Mouse (Mus musculus): ENCODE measurements around the gene Osbpl10.
"Not testable (repeated sequence)": the region's sequence is repeated elsewhere in the genome, so short reads cannot be mapped to it uniquely, and the experiment has no call there.

Gene Osbpl10

DNA sequence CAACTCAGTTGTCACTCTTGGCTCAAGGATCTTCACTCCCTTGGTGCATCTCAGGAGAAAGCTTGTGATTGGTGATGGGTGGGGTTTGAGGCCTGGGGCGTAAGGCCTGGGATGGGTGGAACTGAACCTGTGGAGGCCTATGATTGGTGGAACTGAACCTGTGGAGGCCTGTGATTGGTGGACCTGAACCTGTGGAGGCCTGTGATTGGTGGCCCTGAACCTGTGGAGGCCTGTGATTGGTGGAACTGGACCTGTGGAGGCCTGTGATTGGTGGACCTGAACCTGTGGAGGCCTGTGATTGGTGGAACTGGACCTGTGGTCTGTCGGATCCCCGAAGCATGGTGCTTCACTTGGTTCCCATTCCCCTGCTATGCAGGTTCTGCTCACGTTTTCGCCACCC is 7.4 kb downstream of the Osbpl10 start:
- DNase-seq (ENCODE audit: low spot score) = no peak

DNA sequence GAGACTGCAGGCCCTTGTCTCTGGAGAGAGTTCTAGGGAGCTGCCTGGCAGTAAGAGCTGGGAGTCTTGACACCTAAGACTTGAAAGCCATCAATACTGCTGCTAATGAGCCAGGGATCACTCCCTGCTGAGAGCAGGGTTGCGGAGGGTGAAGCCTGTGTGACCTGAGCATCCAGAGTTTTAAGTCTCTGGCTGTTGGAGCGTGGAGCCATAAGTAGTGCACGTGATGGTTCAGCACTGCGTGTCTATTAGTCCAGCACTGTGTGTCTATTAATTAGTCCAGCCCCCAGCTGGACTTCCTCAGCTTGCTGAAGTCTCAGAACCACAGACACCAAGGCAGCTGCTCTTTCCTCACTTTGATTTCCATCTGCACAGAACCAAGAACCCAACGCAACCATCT is 8.0 kb downstream of the Osbpl10 start:
- no peak for DNase-seq (ENCODE audit: low spot score)

DNA sequence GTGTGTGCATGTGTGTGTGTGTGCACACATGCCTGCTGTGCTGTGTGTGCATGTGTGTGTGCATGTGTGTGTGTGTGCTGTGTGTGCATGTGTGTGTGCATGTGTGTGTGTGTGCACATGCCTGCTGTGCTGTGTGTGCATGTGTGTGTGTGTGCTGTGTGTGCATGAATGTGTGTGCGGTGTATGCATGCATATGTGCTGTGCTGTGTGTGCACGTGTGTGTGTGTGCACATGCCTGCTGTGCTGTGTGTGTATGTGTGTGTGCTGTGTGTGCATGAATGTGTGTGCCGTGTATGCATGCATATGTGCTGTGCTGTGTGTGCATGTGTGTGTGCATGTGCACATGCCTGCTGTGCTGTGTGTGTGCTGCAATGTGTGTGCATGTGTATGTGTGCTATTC is 9.7 kb downstream of the Osbpl10 start:
- no peak for DNase-seq (ENCODE audit: low spot score)

DNA sequence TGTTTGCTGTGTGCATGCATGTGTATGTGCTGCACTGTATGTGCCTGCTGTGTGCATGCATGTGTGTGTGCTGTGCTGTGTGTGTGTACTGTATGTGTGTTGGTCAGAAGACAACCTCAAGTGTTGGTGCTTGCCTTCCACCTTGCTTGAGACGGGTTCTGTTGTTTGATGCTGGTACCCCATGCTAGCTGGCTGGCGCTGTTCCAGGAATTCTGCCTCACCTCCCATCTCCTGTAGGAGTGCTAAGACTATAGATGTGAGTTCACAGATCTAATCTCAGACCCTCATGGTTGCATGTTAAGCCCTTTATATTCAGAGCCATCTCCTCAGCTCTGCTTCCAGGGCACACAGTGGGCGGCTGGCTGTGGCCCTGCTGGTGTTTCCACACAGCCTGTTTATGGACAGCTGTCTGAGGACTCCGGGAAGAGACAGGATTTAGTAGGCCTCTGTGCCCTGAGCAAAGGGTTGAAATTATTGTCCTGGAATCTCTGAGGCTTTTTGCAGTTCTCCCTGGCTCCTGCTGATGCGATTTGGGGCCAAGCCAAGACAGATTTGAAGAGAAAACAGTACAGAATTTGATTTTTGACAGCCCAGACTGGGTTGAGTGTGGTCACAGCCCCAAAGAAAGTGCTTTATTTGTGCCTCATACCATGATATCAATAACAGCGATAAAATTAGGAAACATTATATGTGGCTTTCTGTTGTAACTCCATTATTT is 10.4 kb downstream of the Osbpl10 start:
- DNase-seq (ENCODE audit: low spot score) = no peak

DNA sequence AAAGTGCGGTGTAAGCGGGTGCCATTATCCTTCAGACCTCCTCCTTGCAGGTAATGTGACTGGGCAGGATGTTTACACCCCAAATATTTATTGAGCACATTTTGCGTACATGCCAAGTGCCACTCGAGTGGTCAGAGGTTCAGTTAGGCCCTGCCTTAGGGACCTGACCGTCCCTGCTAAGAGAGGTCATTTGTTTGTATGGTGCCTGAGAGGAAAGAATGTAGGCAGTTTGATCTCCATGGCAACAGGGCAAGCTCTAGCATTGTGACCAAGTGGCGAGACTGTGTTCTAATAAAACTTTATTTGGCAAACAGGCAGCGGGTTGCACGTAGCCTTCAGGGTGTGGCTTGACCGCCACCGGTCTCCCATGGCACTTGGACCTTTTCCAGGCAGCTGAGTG is 12.1 kb downstream of the Osbpl10 start:
- peak; percentile 83 for DNase-seq (ENCODE audit: low spot score)

DNA sequence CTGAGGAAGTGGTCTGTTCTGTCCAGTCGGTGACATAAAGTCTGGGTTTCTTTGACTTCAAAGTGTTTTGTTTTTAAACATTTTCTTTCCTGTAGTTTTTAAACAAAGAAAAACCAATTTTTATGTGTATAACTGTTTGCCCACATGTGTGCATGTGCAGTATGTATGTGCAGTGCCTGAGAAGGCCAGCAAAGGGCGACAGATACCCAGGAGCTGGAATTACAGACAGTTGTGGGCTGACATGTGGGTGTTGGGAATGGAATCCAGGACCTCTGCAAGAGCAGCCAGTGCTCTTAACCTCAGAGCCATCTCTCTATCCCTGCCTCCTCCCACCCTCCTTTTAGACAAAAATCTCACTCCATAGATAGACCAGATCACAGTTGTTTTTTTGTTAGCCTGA is 14.2 kb downstream of the Osbpl10 start:
- no peak for DNase-seq (ENCODE audit: low spot score)

DNA sequence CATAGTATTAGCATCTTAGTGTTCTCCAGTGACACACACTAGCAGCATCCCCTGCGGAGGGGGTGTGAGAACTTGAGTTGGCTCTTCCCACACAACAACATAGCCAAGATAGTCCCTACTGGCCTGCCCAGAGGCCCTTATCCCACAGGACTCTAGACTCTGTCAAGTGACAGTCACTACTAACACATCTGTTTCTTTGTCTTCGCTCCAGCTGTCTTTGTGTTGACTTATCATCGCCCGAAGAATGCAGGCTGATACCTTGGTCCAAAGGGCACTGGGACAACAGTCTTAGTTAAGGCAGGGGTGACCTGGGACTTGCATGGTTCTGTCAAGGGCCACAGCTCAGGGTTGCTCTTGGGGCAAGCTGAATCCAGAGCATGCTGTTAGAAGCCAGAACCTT is 16.9 kb downstream of the Osbpl10 start:
- no peak for DNase-seq (ENCODE audit: low spot score)

DNA sequence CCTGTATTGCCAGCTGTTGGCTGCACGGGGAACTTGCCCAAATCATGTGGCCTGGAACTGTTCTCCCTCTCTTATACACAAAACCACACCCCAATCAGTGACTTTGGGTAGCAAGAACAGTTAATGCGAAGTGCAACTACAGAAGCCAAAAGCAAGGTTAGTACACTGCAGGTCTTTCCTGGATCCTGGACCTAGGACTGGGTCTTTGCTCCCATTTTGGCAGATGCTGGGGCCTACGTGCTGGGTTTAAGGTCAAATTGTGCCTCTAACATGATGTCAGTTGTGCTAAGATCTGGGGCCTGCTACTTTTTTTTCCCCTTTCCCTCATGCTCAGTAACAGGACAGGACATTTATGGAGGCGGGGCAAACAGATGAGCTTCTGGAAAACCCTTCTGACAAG is 17.3 kb downstream of the Osbpl10 start:
- DNase-seq (ENCODE audit: low spot score) = no peak

DNA sequence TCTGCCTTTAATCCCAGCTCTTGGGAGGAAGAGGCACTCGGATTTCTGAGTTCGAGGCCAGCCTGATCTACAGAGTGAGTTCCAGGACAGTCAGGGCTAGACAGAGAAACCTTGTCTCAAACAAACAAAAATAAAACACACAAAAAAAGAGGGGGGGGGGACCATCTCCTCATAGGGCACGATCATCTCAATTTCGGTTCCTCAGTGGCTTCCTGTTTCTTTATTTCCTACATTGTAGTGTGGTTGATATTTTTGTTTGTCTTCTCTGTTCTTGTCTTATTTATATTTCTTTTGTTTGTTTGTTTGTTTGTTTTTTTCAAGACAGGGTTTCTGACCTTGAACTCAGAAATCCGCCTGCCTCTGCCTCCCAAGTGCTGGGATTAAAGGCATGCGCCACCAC is 18.1 kb downstream of the Osbpl10 start:
- DNase-seq (ENCODE audit: low spot score) = no peak

DNA sequence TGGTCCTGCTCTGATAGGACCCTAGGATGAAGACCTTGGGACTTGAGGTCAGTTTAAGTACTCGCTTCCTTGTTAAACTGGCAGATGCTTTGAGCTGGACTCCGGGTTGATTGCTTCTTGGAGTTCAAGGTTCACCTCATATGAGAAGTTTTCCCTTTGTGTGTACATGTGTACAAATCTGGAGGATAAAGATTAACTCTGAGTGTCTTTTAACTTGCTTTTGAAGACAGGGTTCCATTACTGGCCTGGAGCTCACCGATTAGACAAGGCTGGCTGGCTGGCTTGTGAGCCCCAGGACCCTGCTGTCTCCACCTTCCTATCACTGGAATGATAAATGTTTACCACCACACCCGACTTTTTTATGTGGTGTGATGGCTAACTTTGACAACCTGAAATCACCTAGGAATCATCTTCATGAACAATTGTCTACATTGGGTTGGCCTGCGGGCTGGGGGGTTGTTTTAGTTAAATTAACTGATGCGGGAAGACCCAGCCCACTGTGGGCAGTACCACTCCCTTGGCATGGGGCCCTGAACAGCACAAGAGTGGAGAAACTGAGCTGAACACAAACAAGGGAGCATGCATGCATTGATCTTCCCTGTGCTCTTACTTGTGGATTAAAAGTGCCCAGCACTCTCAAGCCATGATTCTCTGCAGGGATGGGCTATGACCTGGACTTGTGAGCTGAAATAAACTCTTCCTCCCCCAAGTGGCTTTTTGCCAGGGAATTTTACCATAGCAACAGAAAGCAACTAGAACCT is 20.8 kb downstream of the Osbpl10 start:
- DNase-seq (ENCODE audit: low spot score) = no peak

DNA sequence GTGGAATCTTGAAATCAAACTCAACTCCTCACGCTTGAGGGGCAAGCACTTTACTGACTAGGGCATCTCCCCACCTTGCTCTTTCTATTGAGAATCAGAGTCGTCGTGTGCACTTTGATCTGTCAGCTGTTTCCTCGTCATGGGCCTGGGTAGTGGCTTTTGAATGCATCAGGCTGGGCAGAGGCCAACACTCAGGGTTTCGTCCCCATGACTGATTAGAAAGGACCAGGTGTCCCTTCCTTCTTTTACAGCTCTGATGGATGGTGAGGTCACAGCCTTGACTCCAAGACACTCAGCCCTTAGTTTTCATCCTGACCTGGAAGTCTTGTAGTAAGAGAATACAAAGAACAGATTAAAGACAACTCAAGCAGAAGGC is 21.4 kb downstream of the Osbpl10 start:
- no peak for DNase-seq (ENCODE audit: low spot score)

DNA sequence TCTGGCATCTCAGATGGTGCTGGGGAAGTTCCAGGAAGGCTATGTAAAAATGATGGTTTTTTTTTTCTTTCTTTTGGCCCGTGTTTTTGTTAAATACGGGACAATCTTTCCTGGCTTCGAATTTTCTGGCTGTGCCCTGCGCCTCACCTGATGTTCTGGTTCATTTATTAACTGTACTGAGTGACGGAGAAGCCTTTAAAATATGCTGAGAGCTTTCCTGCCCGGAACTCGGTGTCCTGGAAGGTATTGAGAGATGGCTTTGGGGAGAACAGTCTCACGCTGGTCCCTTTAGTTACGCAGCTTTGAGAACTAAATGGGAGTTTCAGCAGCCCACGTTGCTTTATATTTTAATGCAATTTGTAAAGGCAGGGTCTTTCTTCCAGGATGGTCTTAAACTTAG is 27.1 kb downstream of the Osbpl10 start:
- no peak for DNase-seq (ENCODE audit: low spot score)

DNA sequence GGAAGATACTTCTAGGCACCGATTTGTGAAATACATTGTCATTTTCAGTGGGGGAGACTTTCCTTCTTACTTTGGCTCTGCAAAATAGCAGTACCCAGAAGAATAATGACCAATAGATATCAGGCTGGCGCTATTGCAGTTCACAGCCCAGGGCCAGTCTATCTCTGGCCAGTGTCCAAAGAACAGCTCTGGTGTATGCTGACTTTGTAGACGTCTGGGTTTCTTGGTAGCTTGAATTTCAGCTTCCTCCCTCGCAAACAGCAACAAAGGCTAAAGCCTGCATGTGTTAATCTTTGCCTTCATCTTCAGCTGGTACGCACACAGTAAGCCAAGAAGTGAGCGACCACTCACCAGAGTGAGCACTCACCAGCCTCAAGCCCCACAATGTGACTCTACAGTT is 29.4 kb downstream of the Osbpl10 start:
- no peak for DNase-seq (ENCODE audit: low spot score)

DNA sequence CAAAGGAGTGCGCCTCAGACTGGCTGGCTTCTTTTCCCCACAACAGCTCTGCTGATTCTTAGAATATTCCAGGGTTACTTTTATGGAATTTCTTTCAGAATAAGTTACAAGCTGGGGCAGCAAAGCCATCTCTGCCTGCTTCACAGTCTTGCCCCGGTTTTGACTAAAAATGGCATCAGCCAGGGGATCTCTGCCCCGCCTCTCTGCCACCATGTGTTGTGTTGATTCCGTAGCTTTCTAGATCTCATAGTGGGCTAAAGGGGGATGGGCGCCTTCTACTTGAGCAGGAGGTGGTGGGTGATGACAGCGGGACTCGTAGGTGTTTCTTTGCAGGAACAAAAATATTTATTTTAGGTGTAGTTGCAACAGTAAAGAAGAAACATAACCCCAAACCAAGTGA is 29.8 kb downstream of the Osbpl10 start:
- no peak for DNase-seq (ENCODE audit: low spot score)

DNA sequence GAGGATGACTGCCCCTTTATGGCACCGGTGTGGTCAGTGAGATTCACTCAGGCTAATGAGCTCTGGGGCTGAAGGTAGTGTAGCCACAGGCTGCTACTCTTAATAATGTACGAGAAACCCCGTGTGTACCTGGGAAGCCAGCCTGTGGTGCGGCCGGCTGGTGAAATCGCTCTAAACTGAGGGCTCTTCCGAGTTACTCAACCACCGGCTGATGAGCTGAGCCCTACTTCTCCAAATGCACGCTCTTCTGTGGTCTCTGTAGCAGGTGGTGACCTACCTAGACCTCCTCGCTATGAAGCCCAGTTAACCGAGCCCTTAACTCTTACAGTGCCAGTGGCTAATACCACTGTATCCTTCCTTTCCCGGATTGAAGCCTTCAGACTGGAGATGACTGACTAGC is 34.0 kb downstream of the Osbpl10 start:
- DNase-seq (ENCODE audit: low spot score) = no peak

DNA sequence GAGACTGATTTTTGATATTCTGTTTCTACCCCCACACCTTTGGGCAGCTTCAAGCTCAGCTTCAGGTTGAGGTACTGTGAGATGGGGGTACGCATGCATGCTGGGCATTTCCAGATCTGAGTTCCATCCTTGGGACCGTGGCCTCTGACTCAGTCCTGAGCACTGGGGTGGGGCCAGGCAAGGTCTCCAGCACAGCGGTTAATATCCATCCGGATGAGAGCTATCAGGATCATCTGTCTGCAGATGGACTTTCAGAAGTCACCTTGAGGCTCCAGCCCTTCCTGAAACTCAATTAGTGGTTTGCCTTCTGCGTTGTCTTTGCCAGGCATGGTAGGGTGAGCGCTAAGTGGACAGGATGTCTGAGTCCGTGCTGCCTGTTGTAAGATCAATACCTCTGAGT is 41.8 kb downstream of the Osbpl10 start:
- DNase-seq (ENCODE audit: low spot score) = no peak

DNA sequence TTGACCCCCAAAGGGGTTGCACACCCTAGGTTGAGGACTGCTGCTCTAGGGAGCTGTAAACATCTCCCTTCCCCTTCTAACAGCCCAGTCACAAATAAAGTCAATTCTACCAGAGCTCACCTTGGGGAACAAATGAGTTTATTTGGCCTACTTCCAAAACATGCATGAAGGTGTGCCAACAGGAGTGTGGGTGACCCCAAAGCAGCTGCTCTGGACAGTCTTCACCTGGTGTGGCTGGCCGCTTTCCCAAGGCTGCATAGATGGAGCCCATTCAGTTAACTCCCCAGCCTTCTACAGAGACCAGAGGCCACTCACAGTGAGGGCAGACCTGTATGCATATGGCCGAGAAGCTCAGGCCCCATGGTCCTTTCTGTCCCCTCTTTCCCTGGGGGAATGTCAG is 43.0 kb downstream of the Osbpl10 start:
- no peak for DNase-seq (ENCODE audit: low spot score)

DNA sequence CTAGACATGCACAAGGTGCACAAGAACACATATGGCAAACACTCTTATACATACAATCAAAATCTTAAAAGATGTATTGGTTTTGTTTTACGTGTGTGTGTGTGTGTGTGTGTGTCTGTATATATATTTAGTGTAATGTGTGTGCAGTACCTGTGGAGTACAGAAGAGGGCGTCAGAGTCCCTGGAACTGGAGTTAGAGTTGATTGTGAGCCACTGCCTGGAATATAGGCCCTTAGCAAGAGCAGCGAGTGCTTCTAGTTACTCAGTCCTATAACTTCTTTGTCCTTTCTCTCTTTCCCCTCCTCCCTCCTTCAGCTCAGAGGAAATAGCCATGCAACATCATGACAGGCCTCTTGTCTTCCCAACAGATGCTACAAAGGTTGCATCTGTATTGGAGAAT is 44.8 kb downstream of the Osbpl10 start:
- DNase-seq (ENCODE audit: low spot score) = no peak

DNA sequence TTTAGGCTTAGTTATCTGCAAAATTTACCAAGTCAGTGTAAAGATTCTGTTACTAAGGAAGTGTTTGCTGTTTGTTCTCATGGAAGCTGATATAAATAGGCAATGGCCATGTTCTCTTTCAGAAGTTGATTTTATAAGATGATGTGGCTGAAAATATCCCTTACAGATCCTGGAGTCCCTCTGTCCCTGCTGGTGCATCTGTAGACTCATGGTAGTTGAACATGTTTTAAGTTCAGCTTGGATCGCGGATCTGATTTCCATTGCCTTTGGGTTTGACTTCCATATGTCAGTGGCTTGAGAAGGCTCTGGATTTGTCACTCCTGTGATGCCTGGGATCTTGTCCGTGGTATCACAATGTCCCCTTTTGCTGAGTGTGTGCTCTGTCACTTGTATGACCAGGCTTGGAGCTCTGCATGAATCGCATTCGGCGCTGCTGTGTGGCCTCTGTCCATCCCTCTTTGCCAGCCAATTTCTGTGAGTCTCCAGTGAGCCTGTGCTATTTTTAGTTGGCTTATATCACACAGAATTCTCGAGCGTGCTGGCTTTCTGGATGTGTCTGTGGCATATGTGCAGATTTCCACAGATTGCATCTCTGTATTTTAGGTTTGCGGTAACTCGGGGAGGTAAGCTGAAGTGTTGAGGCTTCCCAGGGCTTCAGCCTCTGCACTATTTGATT is 45.5 kb downstream of the Osbpl10 start:
- DNase-seq (ENCODE audit: low spot score) = no peak

DNA sequence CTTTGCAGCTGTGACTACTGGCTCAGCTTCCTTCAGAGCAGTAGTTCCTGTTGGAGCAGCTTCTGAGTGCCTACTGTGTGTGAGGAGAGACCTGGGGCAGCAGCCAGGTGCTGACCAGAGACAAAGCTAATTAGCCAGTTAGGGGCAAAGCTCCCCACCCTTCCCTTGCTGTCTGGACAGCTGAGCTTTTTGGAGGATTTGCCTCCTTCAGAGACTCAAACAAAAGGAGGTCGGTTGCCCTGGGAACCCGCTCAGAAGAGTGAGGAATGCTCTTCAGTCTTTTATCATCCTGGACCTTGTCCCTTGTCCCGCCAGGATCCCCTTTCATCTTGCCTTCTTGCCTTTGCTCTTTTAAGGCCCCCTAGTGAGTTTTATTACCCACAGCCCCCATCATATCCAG is 50.9 kb downstream of the Osbpl10 start:
- no peak for DNase-seq (ENCODE audit: low spot score)

DNA sequence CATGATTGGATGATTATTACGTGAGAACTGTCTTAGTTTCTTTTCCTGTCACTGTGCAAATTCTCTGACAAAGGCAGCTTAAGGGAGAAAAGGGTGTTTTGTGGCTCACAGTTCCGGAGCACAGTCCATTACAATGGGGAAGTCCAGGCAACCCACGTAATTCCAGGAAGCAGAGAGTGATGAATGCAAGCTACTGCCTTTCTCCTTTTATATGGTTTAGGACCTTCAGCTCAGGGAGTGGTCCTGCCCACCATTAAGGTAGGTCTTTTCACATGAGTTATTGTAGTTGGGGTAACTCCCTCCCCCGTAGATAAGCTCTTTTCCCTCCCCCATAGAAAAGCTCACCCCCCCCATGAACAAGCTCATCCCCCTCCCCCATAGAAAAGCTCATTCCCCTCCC is 52.2 kb downstream of the Osbpl10 start:
- DNase-seq (ENCODE audit: low spot score) = no peak

DNA sequence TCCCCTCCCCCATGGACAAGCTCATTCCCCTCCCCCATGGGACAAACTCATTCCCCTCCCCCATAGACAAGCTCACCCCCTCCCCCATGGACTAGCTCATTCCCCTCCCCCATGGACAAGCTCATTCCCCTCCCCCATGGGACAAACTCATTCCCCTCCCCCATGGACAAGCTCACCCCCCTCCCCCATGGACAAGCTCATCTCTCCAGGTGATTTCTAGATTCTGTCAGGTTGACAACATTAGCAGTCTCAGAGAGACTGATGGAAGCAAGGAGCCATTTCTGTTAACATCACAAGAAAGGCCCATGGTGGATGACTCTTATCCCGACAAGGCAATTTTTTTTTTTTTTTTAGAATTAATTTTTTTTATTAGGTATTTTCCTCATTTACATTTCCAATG is 52.7 kb downstream of the Osbpl10 start:
- not testable (repeated sequence) for DNase-seq (ENCODE audit: low spot score)

DNA sequence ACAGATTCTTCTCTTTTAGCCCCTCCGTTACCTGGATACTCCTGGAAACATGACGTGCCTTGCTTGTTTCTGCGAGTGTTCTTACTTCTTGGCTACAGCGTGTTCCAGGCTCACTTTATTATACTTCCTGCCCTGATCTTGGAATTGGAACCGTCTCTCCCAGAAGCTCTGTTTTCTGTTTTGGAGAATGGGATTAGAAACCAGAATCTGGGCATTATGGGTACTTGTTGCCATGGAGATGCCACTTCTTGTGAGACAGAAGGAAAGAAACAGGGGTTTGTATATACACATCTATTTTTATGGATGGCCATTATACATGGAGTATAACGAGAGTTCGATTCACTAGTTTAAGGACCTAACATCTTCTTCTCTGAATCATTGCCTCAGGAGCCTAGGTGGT is 54.4 kb downstream of the Osbpl10 start:
- DNase-seq (ENCODE audit: low spot score) = no peak

Data from lung, postnatal 25 days (tissue).